Mouse (Mus musculus): ENCODE measurements at regions not wholly inside any gene's neighbourhood (a gene's known extent, or its start where the extent isn't known, plus 50 kb on each side); places are given as distances from the start of the nearest gene placed in this dataset.

DNA sequence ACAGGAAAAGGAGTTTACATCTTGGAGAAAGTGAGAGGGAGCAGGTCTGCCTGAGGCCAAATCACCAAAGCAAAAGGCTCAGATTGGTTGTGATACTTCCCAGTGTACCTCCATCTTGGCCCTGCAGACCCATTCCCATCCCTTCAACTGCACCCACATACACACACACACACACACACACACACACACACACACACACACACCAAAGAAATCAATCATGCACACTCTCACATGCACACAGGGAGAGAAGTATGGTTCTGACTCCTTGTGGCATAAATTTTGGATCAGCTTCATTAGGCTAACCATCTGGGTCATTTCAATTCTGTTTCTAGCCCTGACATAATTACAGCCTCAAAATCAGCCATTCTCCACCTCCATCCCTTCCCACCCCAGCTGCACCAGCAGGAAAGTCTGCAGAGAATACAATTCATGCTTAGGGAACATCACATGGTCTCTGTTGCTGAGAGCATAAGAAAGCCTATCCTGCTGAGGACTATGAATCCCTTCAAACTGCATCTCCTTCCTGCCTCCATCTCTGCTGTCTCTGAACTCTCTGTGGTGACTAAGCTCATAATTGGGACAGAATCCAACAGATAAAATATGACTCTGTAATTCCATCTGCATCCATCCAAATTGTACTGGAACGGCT is 378.0 kb downstream of the Rapgef2 start:
- H3K4me3 ChIP-seq (ENCODE audit: low read depth, low read length) = no peak overlapping the region
- no peak for ATAC-seq (ENCODE audit: extremely low read depth, insufficient number of reproducible peaks, low FRiP score, poor library complexity, severe bottlenecking)
- DNase-seq (ENCODE audit: low spot score) = no peak
- no peaks in the 10 kb centered on the region for H3K36me3 ChIP-seq (replicated peaks)
- no peak for TF ChIP-seq TAL1 (conservative IDR thresholded peaks at IDR 0.05; ENCODE audit: low read depth, low read length)
- TF ChIP-seq POLR2AphosphoS5 (IDR thresholded peaks at IDR 0.05; ENCODE audit: insufficient replicate concordance, low read depth, low read length) = no peak
- no peak for TF ChIP-seq CTCF (IDR thresholded peaks at IDR 0.05; ENCODE audit: low read depth, low read length)
- H3K9me3 ChIP-seq (replicated peaks) = no peaks in the 10 kb centered on the region
- H3K27me3 ChIP-seq (ENCODE audit: insufficient read depth, low read length) = no peaks in the 10 kb centered on the region
- H3K4me1 ChIP-seq (ENCODE audit: insufficient read depth, low read depth, low read length) = no peaks in the 10 kb centered on the region

- Histone ChIP-seq H3K4me1 (ENCODE audit: insufficient read depth, low read depth, low read length) (no peaks in the 10 kb centered on the region), H3K27me3 (ENCODE audit: insufficient read depth, low read length) (no peaks in the 10 kb centered on the region), H3K4me3 (ENCODE audit: low read depth, low read length) (no peak overlapping the region), H3K36me3 (replicated peaks) (no peaks in the 10 kb centered on the region), H3K9me3 (replicated peaks) (no peaks in the 10 kb centered on the region)
- DNase-seq (ENCODE audit: low spot score) (no peak), ATAC-seq (ENCODE audit: extremely low read depth, insufficient number of reproducible peaks, low FRiP score, poor library complexity, severe bottlenecking) (no peak)
- TF ChIP-seq CTCF (IDR thresholded peaks at IDR 0.05; ENCODE audit: low read depth, low read length) (no peak), GATA1 (IDR thresholded peaks at IDR 0.05; ENCODE audit: borderline replicate concordance, low read length) (no peak), GATA2 (IDR thresholded peaks at IDR 0.05; ENCODE audit: borderline replicate concordance, low read depth, low read length) (no peak)
Observed at GRCm38 (mm10) chr3:78907778-78908177, 378.5 kb downstream of the Rapgef2 start.

DNA sequence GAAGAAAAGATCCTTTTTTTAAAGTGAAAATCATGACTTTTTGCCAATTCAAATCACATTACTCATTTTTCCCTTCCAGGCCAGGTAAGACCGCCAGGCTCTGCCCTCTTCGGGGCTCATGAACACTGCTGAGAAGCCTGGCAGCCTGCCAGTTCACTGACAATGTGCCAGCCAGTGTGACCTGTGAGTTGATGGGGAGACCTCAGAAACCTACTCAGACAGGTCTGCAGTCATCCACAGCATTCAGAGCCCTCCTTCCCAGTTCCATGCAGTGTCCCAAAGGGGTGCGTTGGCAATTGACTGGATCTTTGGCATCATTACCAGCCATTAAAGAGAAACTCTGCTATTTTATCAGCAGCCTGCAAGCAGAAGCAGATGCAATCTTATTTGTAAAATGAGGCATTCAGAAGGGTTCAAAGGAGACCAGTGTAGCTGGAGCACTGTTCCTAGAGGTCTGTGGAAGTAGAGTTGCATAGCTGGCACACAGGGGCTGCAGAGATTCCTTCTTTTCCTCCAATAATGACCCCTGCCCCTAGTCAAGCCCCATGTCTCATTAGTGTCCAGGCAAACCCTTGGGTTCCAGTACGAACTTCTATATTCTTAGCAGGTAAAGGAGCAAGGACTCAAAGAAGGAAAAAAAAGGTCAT is 384.4 kb downstream of the Rapgef2 start:
- H3K4me1 ChIP-seq (ENCODE audit: insufficient read depth, low read depth, low read length) = no peaks in the 10 kb centered on the region
- H3K36me3 ChIP-seq (replicated peaks) = no peaks in the 10 kb centered on the region
- H3K27me3 ChIP-seq (ENCODE audit: insufficient read depth, low read length) = peaks cover 3% of the 10 kb centered on the region
- DNase-seq (ENCODE audit: low spot score) (no peak), ATAC-seq (ENCODE audit: extremely low read depth, insufficient number of reproducible peaks, low FRiP score, poor library complexity, severe bottlenecking) (no peak)
- no peak for TF ChIP-seq GATA2 (IDR thresholded peaks at IDR 0.05; ENCODE audit: borderline replicate concordance, low read depth, low read length)
- H3K9me3 ChIP-seq (replicated peaks) = no peaks in the 10 kb centered on the region
- no peak overlapping the region for H3K4me3 ChIP-seq (ENCODE audit: low read depth, low read length)

DNA sequence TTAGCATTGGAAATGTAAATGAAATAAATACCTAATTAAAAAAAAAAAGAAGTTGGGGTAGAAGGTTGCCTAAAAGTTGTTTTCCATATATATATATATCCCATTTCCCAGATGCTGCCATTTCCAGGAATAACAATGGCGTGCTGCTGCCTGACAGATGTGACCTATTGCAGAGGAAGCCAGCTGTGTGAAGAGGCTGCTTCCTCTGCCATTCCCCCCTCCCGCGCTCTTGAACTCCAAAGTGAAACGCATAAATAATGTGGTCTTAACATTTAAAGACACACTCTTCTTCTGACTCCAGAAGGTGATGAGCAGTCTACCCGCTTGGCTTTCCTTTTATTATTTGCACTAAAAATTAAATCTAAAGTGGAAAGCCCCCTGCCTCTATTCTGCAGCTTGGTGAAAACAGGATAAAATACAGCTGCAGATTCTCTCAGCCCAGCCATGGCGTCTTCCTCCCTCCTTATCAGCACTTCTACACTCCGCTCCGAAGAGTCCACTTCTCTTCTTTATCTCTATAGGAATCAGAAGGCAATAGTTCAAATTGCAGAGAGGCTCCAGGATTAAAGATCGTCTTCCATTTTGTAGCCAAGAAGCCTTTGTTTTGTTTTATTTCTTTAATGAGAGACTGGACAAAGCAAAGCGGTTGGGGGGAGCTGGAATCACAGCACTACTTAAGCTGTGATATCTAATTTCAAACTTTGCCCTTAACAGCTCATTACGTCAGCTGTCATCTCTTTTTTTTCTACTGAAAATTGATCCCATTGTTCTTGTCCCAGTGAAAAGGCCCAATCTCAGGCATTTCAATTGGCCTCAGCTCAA is 385.1 kb downstream of the Rapgef2 start:
- TF ChIP-seq CTCF (IDR thresholded peaks at IDR 0.05; ENCODE audit: low read depth, low read length) = no peak
- no peak for TF ChIP-seq POLR2AphosphoS5 (IDR thresholded peaks at IDR 0.05; ENCODE audit: insufficient replicate concordance, low read depth, low read length)
- H3K27me3 ChIP-seq (ENCODE audit: insufficient read depth, low read length) = peaks cover 3% of the 10 kb centered on the region
- no peak overlapping the region for H3K4me3 ChIP-seq (ENCODE audit: low read depth, low read length)
- no peak for ATAC-seq (ENCODE audit: extremely low read depth, insufficient number of reproducible peaks, low FRiP score, poor library complexity, severe bottlenecking)
- H3K4me1 ChIP-seq (ENCODE audit: insufficient read depth, low read depth, low read length) = no peaks in the 10 kb centered on the region
- no peaks in the 10 kb centered on the region for H3K36me3 ChIP-seq (replicated peaks)
- no peaks in the 10 kb centered on the region for H3K9me3 ChIP-seq (replicated peaks)
- DNase-seq (ENCODE audit: low spot score) = no peak

DNA sequence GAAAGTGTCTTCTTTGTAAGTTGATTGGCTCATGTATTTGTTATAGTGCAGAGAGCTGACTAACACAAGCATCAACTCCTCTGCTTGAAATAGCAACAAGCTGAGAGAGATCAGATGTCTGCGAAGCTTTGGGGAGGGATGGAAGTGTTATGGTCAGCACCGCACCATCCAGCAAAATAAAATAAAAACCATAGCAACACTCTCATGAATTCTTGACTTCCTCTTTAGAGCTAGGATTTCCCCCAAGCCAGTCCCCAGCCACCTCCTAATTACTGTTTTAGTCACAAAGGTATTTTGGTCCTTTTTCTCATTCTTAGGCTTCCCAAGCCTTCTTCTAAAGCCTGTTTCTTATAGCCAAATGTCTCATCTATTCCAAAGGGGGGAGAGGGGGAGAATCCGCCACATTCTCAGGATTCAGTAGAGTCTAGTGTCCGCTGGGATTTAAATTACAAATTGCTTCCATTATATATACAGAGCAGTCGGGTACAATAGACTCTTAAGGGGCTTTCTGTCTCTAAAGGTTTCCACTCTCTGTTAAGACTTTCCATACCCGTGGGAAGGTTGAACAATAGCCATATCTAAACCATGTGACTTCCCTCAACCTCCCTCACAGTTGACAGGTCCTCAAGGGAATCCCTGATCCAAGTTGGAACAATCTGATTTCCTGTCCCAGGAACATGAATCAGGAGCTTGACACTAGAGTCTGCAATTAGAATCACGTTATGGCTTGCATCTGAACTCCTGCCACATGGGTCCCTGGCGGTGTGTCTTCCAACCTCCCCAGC is 386.7 kb downstream of the Rapgef2 start:
- DNase-seq (ENCODE audit: low spot score) (no peak), ATAC-seq (ENCODE audit: extremely low read depth, insufficient number of reproducible peaks, low FRiP score, poor library complexity, severe bottlenecking) (no peak)
- H3K36me3 ChIP-seq (replicated peaks) = no peaks in the 10 kb centered on the region

DNA sequence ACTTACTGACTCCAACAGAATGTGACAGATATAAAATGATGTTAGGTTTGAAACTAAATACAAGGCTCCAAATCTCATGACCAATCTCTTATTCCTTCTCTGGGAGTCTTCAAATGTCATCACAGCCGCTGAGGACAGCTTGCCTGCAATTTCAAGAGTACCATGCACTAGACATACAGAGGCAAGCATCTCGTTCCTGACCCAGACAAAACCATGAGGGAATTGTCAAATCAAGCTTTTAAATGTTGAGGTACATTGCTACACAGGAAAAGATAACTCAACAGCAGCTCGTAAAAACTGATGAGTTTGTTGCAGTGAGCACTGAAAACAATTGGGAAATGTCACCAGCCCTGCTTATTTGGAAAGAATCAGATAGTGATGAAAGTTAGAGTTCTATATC is 397.0 kb downstream of the Rapgef2 start:
- no peak for TF ChIP-seq CTCF (IDR thresholded peaks at IDR 0.05; ENCODE audit: low read depth, low read length)
- TF ChIP-seq GATA1 (IDR thresholded peaks at IDR 0.05; ENCODE audit: borderline replicate concordance, low read length) = no peak
- TF ChIP-seq GATA2 (IDR thresholded peaks at IDR 0.05; ENCODE audit: borderline replicate concordance, low read depth, low read length) = no peak
- no peak for TF ChIP-seq POLR2AphosphoS5 (IDR thresholded peaks at IDR 0.05; ENCODE audit: insufficient replicate concordance, low read depth, low read length)
- no peak for TF ChIP-seq TAL1 (conservative IDR thresholded peaks at IDR 0.05; ENCODE audit: low read depth, low read length)
- no peak for ATAC-seq (ENCODE audit: extremely low read depth, insufficient number of reproducible peaks, low FRiP score, poor library complexity, severe bottlenecking)
- DNase-seq (ENCODE audit: low spot score) = no peak
- H3K27me3 ChIP-seq (ENCODE audit: insufficient read depth, low read length) = no peaks in the 10 kb centered on the region
- H3K36me3 ChIP-seq (replicated peaks) = no peaks in the 10 kb centered on the region
- H3K9me3 ChIP-seq (replicated peaks) = no peaks in the 10 kb centered on the region
- no peaks in the 10 kb centered on the region for H3K4me1 ChIP-seq (ENCODE audit: insufficient read depth, low read depth, low read length)
- H3K4me3 ChIP-seq (ENCODE audit: low read depth, low read length) = no peak overlapping the region

More for the DNA sequence above, 386.7 kb downstream of the Rapgef2 start:
- H3K4me1 ChIP-seq (ENCODE audit: insufficient read depth, low read depth, low read length) = no peaks in the 10 kb centered on the region
- H3K27me3 ChIP-seq (ENCODE audit: insufficient read depth, low read length) = peaks cover 3% of the 10 kb centered on the region
- no peak overlapping the region for H3K4me3 ChIP-seq (ENCODE audit: low read depth, low read length)
- no peaks in the 10 kb centered on the region for H3K9me3 ChIP-seq (replicated peaks)
- TF ChIP-seq TAL1 (conservative IDR thresholded peaks at IDR 0.05; ENCODE audit: low read depth, low read length) (no peak), GATA1 (IDR thresholded peaks at IDR 0.05; ENCODE audit: borderline replicate concordance, low read length) (no peak), POLR2AphosphoS5 (IDR thresholded peaks at IDR 0.05; ENCODE audit: insufficient replicate concordance, low read depth, low read length) (no peak), CTCF (IDR thresholded peaks at IDR 0.05; ENCODE audit: low read depth, low read length) (no peak), GATA2 (IDR thresholded peaks at IDR 0.05; ENCODE audit: borderline replicate concordance, low read depth, low read length) (no peak)
